Mouse (Mus musculus): ENCODE results near the gene Vmn2r95.

DNA sequence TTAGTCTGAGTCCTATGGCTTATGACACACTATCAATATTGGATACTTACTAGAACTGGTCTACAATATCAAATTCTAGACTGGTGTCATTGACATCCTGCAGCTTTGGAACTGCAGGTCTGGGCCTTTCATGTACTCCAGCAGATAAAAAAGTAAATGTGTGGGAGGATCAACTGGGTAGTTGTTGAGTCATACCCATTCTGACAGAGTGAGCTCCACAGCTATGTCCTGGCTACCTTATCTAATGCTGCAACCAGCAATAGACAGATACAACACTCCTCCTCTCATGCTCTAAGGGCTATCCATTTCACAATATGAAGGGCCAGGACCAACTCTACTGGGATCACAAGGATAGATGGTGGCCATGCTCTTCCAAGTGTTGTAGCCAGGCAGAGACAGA is 38.8 kb downstream of the Vmn2r95 start:
- TF ChIP-seq POLR2A (IDR thresholded peaks at IDR 0.05; ENCODE audit: insufficient read depth, low read length) (no peak), CTCF (IDR thresholded peaks at IDR 0.05; ENCODE audit: low read depth, low read length) (no peak)
